Mouse (Mus musculus): ENCODE data around the gene Slc35a2. TPM values are rescaled to one million over a fixed set of nuclear protein-coding genes. Genes with fewer than 3 reads are reported as not detected.
"Not testable (repeated sequence)": the region's sequence is repeated elsewhere in the genome, so short reads cannot be mapped to it uniquely, and the experiment has no call there.

The Slc35a2 gene
- polyA plus RNA-seq, 1 experiment: 20.6 TPM

GRCm38 (mm10) chrX:7907735-7908134 lies 23.9 kb downstream of the Slc35a2 start, which contains the start of gene Gm10491:
Gene Gm10491 (minus strand): TSS chrX:7907835.
- TF ChIP-seq CEBPB (IDR thresholded peaks at IDR 0.05; ENCODE audit: low read depth): no peak
- TF ChIP-seq MYOD1 (IDR thresholded peaks at IDR 0.05; ENCODE audit: control insufficient read depth, insufficient read length, low read depth): no peak
- no peak for TF ChIP-seq CTCF (IDR thresholded peaks at IDR 0.05; ENCODE audit: control insufficient read depth, insufficient read depth, insufficient read length)
- TF ChIP-seq MAX (IDR thresholded peaks at IDR 0.05): no peak
- TF ChIP-seq USF1 (IDR thresholded peaks at IDR 0.05; ENCODE audit: low read depth): no peak
- no peak for TF ChIP-seq MYOG (IDR thresholded peaks at IDR 0.05; ENCODE audit: control insufficient read depth, extremely low read depth, insufficient read length)
- no peak for TF ChIP-seq FOSL1 (IDR thresholded peaks at IDR 0.05; ENCODE audit: insufficient read depth, low read length, poor library complexity, severe bottlenecking)
- Histone ChIP-seq H3K79me3 (ENCODE audit: low read depth) (no peaks in the 10 kb centered on the region), H3K79me2 (ENCODE audit: control insufficient read depth, insufficient read depth) (no peaks in the 10 kb centered on the region), H3K27me3 (ENCODE audit: control insufficient read depth, insufficient read depth, insufficient read length) (no peaks in the 10 kb centered on the region), H3ac (ENCODE audit: control insufficient read depth, insufficient read length, low read depth) (no peak within 1 kb of the TSS), H3K36me3 (ENCODE audit: control insufficient read depth, insufficient read depth) (no peaks in the 10 kb centered on the region), H3K4me3 (ENCODE audit: insufficient read depth, poor library complexity, severe bottlenecking) (no peak within 1 kb of the TSS)

GRCm38 (mm10) chrX:7909242-7909641 lies 25.4 kb downstream of the Slc35a2 start, which contains the start of gene Gm10490:
Gene Gm10490 (plus strand): TSS chrX:7909542.
- not testable (repeated sequence) for H3K79me2 ChIP-seq (ENCODE audit: control insufficient read depth, insufficient read depth); H3K36me3 ChIP-seq (ENCODE audit: control insufficient read depth, insufficient read depth); H3ac ChIP-seq (ENCODE audit: control insufficient read depth, insufficient read length, low read depth); H3K4me3 ChIP-seq (ENCODE audit: insufficient read depth, poor library complexity, severe bottlenecking); H3K79me3 ChIP-seq (ENCODE audit: low read depth); H3K27me3 ChIP-seq (ENCODE audit: control insufficient read depth, insufficient read depth, insufficient read length)

- Histone ChIP-seq H3K36me3 (ENCODE audit: control insufficient read depth, insufficient read depth) (no peaks in the 10 kb centered on the region), H3K4me3 (ENCODE audit: insufficient read depth, poor library complexity, severe bottlenecking) (no peak overlapping the region), H3K27me3 (ENCODE audit: control insufficient read depth, insufficient read depth, insufficient read length) (no peaks in the 10 kb centered on the region), H3ac (ENCODE audit: control insufficient read depth, insufficient read length, low read depth) (no peak overlapping the region), H3K79me2 (ENCODE audit: control insufficient read depth, insufficient read depth) (no peaks in the 10 kb centered on the region), H3K79me3 (ENCODE audit: low read depth) (no peaks in the 10 kb centered on the region)
- TF ChIP-seq MYOD1 (IDR thresholded peaks at IDR 0.05; ENCODE audit: control insufficient read depth, insufficient read length, low read depth): no peak
- TF ChIP-seq CEBPB (IDR thresholded peaks at IDR 0.05; ENCODE audit: low read depth): no peak
- TF ChIP-seq MYOG (IDR thresholded peaks at IDR 0.05; ENCODE audit: control insufficient read depth, extremely low read depth, insufficient read length): no peak
- no peak for TF ChIP-seq USF1 (IDR thresholded peaks at IDR 0.05; ENCODE audit: low read depth)
- TF ChIP-seq FOSL1 (IDR thresholded peaks at IDR 0.05; ENCODE audit: insufficient read depth, low read length, poor library complexity, severe bottlenecking): no peak
- TF ChIP-seq MAX (IDR thresholded peaks at IDR 0.05): no peak
- TF ChIP-seq CTCF (IDR thresholded peaks at IDR 0.05; ENCODE audit: control insufficient read depth, insufficient read depth, insufficient read length): no peak
Observed at GRCm38 (mm10) chrX:7910473-7910872, 26.6 kb downstream of the Slc35a2 start.

- not testable (repeated sequence) for H3ac ChIP-seq (ENCODE audit: control insufficient read depth, insufficient read length, low read depth); H3K79me2 ChIP-seq (ENCODE audit: control insufficient read depth, insufficient read depth); H3K4me3 ChIP-seq (ENCODE audit: insufficient read depth, poor library complexity, severe bottlenecking); H3K79me3 ChIP-seq (ENCODE audit: low read depth); H3K36me3 ChIP-seq (ENCODE audit: control insufficient read depth, insufficient read depth); H3K27me3 ChIP-seq (ENCODE audit: control insufficient read depth, insufficient read depth, insufficient read length)
Observed at GRCm38 (mm10) chrX:7915669-7916068, 31.8 kb downstream of the Slc35a2 start.

DNA sequence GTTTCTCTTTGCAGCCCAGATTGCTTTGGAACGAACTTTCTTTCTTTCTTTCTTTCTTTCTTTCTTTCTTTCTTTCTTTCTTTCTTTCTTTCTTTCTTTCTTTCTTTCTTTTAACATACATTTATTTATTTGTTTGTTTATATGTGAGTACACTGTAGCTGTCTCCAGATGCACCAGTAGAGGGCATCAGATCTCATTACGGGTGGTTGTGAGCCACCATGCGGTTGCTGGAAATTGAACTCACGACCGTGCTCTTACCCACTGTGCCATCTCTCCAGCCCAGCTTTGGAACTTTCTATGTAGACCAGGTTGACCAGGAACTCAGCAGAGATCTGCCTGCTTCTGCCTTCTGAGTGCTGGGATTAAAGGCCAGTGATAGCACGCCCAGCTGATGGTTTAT lies 34.1 kb downstream of the Slc35a2 start:
- H3K79me3 ChIP-seq (ENCODE audit: low read depth); H3K79me2 ChIP-seq (ENCODE audit: control insufficient read depth, insufficient read depth); H3ac ChIP-seq (ENCODE audit: control insufficient read depth, insufficient read length, low read depth); H3K36me3 ChIP-seq (ENCODE audit: control insufficient read depth, insufficient read depth); H3K4me3 ChIP-seq (ENCODE audit: insufficient read depth, poor library complexity, severe bottlenecking): not testable (repeated sequence)
- H3K27me3 ChIP-seq (ENCODE audit: control insufficient read depth, insufficient read depth, insufficient read length): peaks cover 16% of the 10 kb centered on the region

- H3K36me3 ChIP-seq (ENCODE audit: control insufficient read depth, insufficient read depth): no peaks in the 10 kb centered on the region
- TF ChIP-seq MYOD1 (IDR thresholded peaks at IDR 0.05; ENCODE audit: control insufficient read depth, insufficient read length, low read depth) (no peak), FOSL1 (IDR thresholded peaks at IDR 0.05; ENCODE audit: insufficient read depth, low read length, poor library complexity, severe bottlenecking) (no peak)
- peaks cover 28% of the 10 kb centered on the region for H3K27me3 ChIP-seq (ENCODE audit: control insufficient read depth, insufficient read depth, insufficient read length)
- no peaks in the 10 kb centered on the region for H3K79me3 ChIP-seq (ENCODE audit: low read depth)
- H3ac ChIP-seq (ENCODE audit: control insufficient read depth, insufficient read length, low read depth): no peak within 1 kb of the TSS
- H3K79me2 ChIP-seq (ENCODE audit: control insufficient read depth, insufficient read depth): no peaks in the 10 kb centered on the region
- H3K4me3 ChIP-seq (ENCODE audit: insufficient read depth, poor library complexity, severe bottlenecking): no peak within 1 kb of the TSS
Observed at GRCm38 (mm10) chrX:7919601-7920383, 36.0 kb downstream of the Slc35a2 start, which contains the start of gene Pcsk1n. Gene Pcsk1n (plus strand): TSS chrX:7919822.
